Mouse (Mus musculus) cerebellum, adult 9-11 months (tissue): ENCODE measurements at regions not wholly inside any gene's neighbourhood (a gene's known extent, or its start where the extent isn't known, plus 50 kb on each side); places are given as distances from the start of the nearest gene placed in this dataset.

ENCODE experiments used
- DNase-seq: peaks from one replicate; pipeline ENCODE4 v3.0.0; 2022

GRCm38 (mm10) chr13:107688972-107689371 is 355.3 kb upstream of the Smim15 start:
- no peak for DNase-seq

GRCm38 (mm10) chr13:107685231-107685630 is 359.0 kb upstream of the Smim15 start:
- no peak for DNase-seq

- no peak for DNase-seq
These were observed 360.3 kb upstream of the Smim15 start for GRCm38 (mm10) chr13:107683909-107684308.

GRCm38 (mm10) chr13:107681719-107682118 is 362.5 kb upstream of the Smim15 start:
- no peak for DNase-seq

GRCm38 (mm10) chr13:107678860-107679259 is 365.4 kb upstream of the Smim15 start:
- DNase-seq: no peak

GRCm38 (mm10) chr13:107677091-107677470 is 367.2 kb upstream of the Smim15 start:
- no peak for DNase-seq

- no peak for DNase-seq
These were observed 367.7 kb upstream of the Smim15 start for GRCm38 (mm10) chr13:107676310-107677090.

GRCm38 (mm10) chr13:107672166-107672565 is 372.1 kb upstream of the Smim15 start:
- peak; percentile 87 for DNase-seq

GRCm38 (mm10) chr13:107668509-107668908 is 375.7 kb upstream of the Smim15 start:
- DNase-seq: no peak

GRCm38 (mm10) chr13:107665775-107666174 is 378.5 kb upstream of the Smim15 start:
- DNase-seq: no peak

GRCm38 (mm10) chr13:107664197-107664596 is 380.0 kb upstream of the Smim15 start:
- no peak for DNase-seq

- no peak for DNase-seq
These were observed 380.5 kb upstream of the Smim15 start for GRCm38 (mm10) chr13:107663745-107664144.

GRCm38 (mm10) chr13:107661414-107661813 is 382.8 kb upstream of the Smim15 start:
- DNase-seq: no peak

GRCm38 (mm10) chr13:107645865-107646645 is 398.2 kb upstream of the Smim15 start:
- peak; percentile 10 for DNase-seq

GRCm38 (mm10) chr13:107645121-107645864 is 399.0 kb upstream of the Smim15 start:
- no peak for DNase-seq

- no peak for DNase-seq
These were observed 399.5 kb upstream of the Smim15 start for GRCm38 (mm10) chr13:107644705-107645104.

- DNase-seq: peak; percentile 59
These were observed 402.2 kb upstream of the Smim15 start for GRCm38 (mm10) chr13:107641926-107642657.

GRCm38 (mm10) chr13:107639620-107640019 is 404.6 kb upstream of the Smim15 start:
- no peak for DNase-seq

- no peak for DNase-seq
These were observed 407.0 kb upstream of the Smim15 start for GRCm38 (mm10) chr13:107637269-107637668.

- no peak for DNase-seq
These were observed 409.1 kb upstream of the Smim15 start for GRCm38 (mm10) chr13:107635114-107635513.

- DNase-seq: no peak
These were observed 417.2 kb upstream of the Smim15 start for GRCm38 (mm10) chr13:107627073-107627472.

- no peak for DNase-seq
These were observed 417.6 kb upstream of the Smim15 start for GRCm38 (mm10) chr13:107626670-107627069.

GRCm38 (mm10) chr13:107621337-107621736 is 422.9 kb upstream of the Smim15 start:
- no peak for DNase-seq
